Mouse (Mus musculus) neural tube, embryonic 12.5 days (tissue): ENCODE results near the gene Phtf1. TPM values are rescaled to one million over a fixed set of nuclear protein-coding genes. Genes with fewer than 3 reads are reported as not detected.

Experiments used
- ATAC-seq: fragments of 200-750 bp; cut with Nextera tagmentation; 2 replicates; pipeline ENCODE4 v1.8.0; 2017; ENCODE audit warnings: low read depth, mild to moderate bottlenecking, moderate TSS enrichment, moderate library complexity; ENCODE audit not compliant: low FRiP score
- H3K27ac ChIP-seq: fragments of 300-500 bp; sonication (generic); 2 replicates; pipeline ENCODE4 v1.5.1; 2016
- H3K27me3 ChIP-seq: fragments of 300-500 bp; sonication (generic); replicated peaks from 2 replicates; pipeline ENCODE4 v1.6.1; 2016; ENCODE audit warnings: mild to moderate bottlenecking
- H3K36me3 ChIP-seq: fragments of 300-500 bp; sonication (generic); 2 replicates; pipeline ENCODE4 v1.6.1; 2016; ENCODE audit warnings: mild to moderate bottlenecking
- H3K4me1 ChIP-seq: fragments of 300-500 bp; sonication (generic); 2 replicates; pipeline ENCODE4 v1.6.1; 2016
- H3K4me2 ChIP-seq: fragments of 300-500 bp; sonication (generic); replicated peaks from 2 replicates; pipeline ENCODE4 v1.6.1; 2016; ENCODE audit warnings: mild to moderate bottlenecking
- H3K4me3 ChIP-seq: fragments of 300-500 bp; sonication (generic); 2 replicates; pipeline ENCODE4 v1.5.1; 2016
- H3K9ac ChIP-seq: fragments of 300-500 bp; sonication (generic); 2 replicates; pipeline ENCODE4 v1.6.1; 2016; ENCODE audit warnings: mild to moderate bottlenecking
- H3K9me3 ChIP-seq: fragments of 300-500 bp; sonication (generic); 2 replicates; pipeline ENCODE4 v1.6.1; 2016; ENCODE audit warnings: mild to moderate bottlenecking
- WGBS: fragments of 180-500 bp; shearing (Covaris S2); methylation state at CpG from one replicate; pipeline ENCODE4 v1.1.7; 2016; 5-methylcytosine and 5-hydroxymethylcytosine counted together
- polyA plus RNA-seq: library from polyadenylated mRNA; unstranded; fragments of >200 nt; fragmentation: Nextera tagmentation; extraction: Ambion mirVana; gene quantifications from 2 replicates; pipeline ENCODE4 v1.2.1, GENCODE M21; 2016

Gene Phtf1
- polyA plus RNA-seq, 1 experiment from 2014 or later, result 43.5 TPM

DNA sequence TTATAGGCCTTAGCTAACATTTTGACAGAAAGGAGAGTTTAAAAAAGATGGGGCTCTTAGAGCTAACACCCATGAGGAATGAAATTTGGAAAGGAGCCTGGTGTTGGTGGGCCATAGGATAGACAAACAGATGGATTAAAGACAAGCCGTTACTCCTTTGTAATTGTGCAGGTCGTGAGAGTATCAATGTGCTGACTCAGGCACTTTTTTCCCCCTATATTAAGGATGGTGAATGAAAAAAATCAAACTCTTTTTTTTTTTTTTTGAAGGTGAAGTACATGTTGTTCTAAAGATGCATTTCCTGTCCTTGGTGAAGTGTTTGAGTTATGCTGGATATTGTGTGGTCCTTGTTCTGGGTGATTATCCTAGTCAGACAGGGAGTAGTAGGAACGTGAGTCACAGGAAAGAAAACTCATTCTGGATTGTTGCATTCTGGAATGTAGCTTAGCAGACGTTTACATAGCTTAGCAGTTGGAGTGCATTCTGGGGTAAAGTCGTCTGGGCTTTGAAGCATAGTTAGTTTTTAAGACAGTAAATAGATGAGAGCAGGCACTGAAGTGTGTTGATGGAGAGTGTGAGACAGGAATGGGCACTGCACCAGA is 20.0 kb downstream of the Phtf1 start:
- H3K4me1 ChIP-seq, result no peaks in the 10 kb centered on the region
- H3K36me3 ChIP-seq, result peaks cover 60% of the 10 kb centered on the region
- WGBS, result 75% methylated on average over 5 of the region's 5 CpGs
- no peak overlapping the region for H3K27ac ChIP-seq
- ATAC-seq, result no peak
- no peaks in the 10 kb centered on the region for H3K27me3 ChIP-seq
- no peak overlapping the region for H3K9ac ChIP-seq
- H3K9me3 ChIP-seq, result no peaks in the 10 kb centered on the region
- H3K4me2 ChIP-seq, result no peak overlapping the region
- H3K4me3 ChIP-seq, result no peak overlapping the region

DNA sequence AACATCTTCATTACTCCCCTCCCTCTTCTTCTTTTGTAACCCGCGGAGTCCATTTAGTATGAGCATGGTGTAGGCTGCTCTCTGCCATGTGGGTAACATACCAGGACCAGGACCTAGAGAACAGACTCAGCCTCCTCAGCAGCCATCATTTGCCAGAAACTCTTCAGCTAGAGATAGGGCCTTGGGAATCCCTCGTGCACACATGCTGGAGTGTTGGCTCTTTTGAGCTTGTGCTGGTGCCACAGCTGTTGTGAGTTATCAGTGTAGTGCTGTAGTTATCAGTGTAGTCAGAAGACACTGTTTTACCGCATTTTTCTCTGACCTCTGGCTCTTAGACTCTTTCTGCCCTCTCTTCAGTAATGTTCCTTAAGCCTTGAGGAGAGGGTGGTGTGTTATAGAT is 21.4 kb downstream of the Phtf1 start:
- H3K9ac ChIP-seq, result no peak overlapping the region
- 95% methylated on average over 4 of the region's 4 CpGs for WGBS
- no peaks in the 10 kb centered on the region for H3K27me3 ChIP-seq
- no peak for ATAC-seq
- H3K4me2 ChIP-seq, result no peak overlapping the region
- no peaks in the 10 kb centered on the region for H3K9me3 ChIP-seq
- H3K27ac ChIP-seq, result no peak overlapping the region
- H3K36me3 ChIP-seq, result peaks cover 59% of the 10 kb centered on the region
- H3K4me3 ChIP-seq, result no peak overlapping the region
- H3K4me1 ChIP-seq, result no peaks in the 10 kb centered on the region

DNA sequence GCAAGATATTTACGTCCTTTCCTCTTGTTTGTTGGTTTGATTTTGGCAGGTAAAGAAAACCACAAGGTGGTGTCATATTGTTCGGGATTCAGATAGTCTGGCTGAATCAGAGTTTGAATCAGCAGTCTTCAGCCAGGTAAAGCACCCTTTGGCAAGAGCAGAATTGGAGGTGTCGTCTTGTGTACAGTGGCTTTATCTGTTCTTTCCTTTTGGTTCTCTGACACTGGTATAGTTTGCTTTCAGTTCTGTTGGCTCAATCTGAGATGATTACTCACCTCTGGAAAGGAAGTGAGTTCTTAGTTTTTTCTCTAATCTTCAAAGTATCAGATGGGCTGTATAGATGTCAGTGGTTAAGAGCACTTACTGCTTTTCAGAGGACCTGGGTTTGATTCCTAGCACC is 23.4 kb downstream of the Phtf1 start:
- no peak overlapping the region for H3K4me3 ChIP-seq
- no peaks in the 10 kb centered on the region for H3K9me3 ChIP-seq
- H3K4me2 ChIP-seq, result no peak overlapping the region
- H3K9ac ChIP-seq, result no peak overlapping the region
- H3K27me3 ChIP-seq, result no peaks in the 10 kb centered on the region
- no peak for ATAC-seq
- H3K4me1 ChIP-seq, result no peaks in the 10 kb centered on the region
- 92% methylated on average over 3 of the region's 3 CpGs for WGBS
- no peak overlapping the region for H3K27ac ChIP-seq
- H3K36me3 ChIP-seq, result peaks cover 61% of the 10 kb centered on the region

DNA sequence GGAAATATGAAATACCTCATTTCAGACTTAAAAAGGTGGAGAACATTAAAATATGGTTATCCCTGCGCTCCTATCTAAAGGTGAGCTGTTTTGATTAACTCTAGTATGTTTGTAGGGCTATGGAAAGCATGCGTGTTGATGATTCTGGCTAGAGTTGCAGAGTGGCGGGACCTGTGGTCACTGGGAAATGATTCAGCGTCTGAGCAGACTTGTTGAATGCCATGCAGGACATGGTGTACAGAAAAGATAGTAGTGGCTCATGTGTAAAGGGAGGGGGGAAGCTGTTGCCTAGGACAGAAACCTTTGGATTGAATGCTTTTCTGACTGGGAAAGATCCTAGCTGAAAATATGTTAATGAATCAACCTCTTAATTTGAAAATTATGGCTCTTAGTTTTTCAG is 30.8 kb downstream of the Phtf1 start:
- H3K9ac ChIP-seq, result no peak overlapping the region
- no peak overlapping the region for H3K4me3 ChIP-seq
- ATAC-seq, result no peak
- H3K9me3 ChIP-seq, result no peaks in the 10 kb centered on the region
- H3K4me1 ChIP-seq, result no peaks in the 10 kb centered on the region
- H3K4me2 ChIP-seq, result no peak overlapping the region
- H3K36me3 ChIP-seq, result peaks cover 61% of the 10 kb centered on the region
- WGBS, result 95% methylated on average over 4 of the region's 4 CpGs
- no peak overlapping the region for H3K27ac ChIP-seq
- no peaks in the 10 kb centered on the region for H3K27me3 ChIP-seq

DNA sequence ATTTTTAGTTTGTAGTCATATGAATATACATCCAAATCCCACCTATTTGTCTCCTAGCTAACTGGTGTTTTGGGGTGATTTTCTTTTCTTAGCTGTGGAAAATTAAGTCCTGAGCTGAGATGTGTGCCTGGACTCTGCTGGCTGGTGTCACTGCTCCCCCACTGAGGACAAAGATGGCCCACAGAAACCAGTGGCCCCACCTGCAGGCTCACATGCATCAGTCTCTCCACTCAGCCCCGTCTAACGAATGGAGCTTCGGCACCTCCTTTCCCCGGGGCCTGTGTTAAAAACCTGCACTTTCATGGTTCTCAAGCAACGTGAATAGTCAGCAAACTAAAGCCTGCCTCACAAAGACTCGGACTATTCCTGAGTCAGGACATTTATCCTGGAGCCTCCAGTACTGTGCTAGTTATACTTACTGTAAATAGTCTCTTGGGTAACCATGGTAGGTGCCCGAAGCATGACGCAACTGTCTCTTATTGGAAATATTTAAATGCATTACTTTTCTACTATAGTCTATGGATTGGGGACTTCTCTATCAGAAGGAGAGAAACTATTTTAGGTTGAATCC is 39.1 kb downstream of the Phtf1 start:
- Histone ChIP-seq H3K27me3 (no peaks in the 10 kb centered on the region), H3K36me3 (peaks cover 48% of the 10 kb centered on the region), H3K4me3 (no peak overlapping the region), H3K27ac (no peak overlapping the region), H3K4me2 (no peak overlapping the region), H3K4me1 (no peaks in the 10 kb centered on the region), H3K9me3 (no peaks in the 10 kb centered on the region), H3K9ac (no peak overlapping the region)
- no peak for ATAC-seq
- WGBS, result 90% methylated on average over 8 of the region's 8 CpGs

DNA sequence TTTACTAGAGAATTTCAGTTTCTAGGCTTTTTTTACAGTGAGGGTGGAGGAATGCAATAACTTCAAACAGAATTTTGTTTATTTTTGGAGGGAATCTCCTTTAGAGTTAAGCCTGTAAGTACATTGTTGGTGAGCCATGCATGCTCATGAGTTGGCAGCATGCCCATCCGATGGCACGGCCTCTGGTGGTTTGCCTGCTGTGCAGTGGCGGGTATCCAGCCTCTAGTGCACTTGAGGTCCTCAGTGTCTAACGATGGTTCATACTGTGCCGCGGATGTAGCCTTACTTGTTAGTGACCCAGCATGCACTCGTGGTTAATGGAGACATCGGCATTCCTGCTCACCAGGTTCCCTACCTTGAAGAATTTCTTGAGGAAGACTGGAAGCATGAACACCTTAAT is 39.6 kb downstream of the Phtf1 start:
- no peak overlapping the region for H3K9ac ChIP-seq
- no peak overlapping the region for H3K27ac ChIP-seq
- no peaks in the 10 kb centered on the region for H3K4me1 ChIP-seq
- H3K36me3 ChIP-seq, result peaks cover 48% of the 10 kb centered on the region
- H3K4me2 ChIP-seq, result no peak overlapping the region
- WGBS, result 79% methylated on average over 8 of the region's 8 CpGs
- H3K4me3 ChIP-seq, result no peak overlapping the region
- no peaks in the 10 kb centered on the region for H3K9me3 ChIP-seq
- no peaks in the 10 kb centered on the region for H3K27me3 ChIP-seq
- ATAC-seq, result no peak

DNA sequence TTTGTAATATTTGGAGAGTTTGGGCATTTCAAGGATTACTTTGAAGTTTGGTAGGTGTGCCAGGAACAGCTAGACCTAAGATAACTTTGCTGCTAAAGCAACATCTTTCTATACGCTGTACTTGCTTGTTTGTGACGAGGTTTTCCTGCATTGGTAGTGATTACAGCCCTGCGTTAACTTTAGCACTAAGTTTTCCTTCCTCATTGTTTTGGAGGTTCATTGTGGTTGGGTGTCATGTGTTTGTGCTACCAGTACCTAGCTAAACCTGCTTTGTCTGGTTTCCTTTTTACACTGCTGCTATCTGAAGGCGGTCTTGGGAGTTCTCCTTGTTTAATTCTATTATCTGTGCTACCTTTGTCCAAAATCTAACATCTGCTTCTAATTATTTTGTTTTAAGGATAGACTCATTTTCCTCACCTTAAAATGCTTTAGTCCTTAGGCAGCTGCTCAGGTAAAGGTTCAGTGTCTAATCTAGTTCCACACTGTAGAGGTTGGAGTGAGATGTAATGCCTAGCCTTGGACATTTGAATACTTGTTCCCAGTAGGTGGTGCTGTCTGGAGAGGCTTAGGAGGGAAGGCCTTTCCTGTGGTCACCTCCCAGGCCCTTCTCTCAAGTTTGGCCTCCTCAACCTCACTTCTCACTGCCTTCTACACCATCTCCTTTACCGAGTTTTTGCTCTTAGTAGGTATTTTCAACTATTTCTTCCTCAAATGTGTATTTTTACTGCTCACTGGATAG is 42.2 kb downstream of the Phtf1 start:
- no peak overlapping the region for H3K4me3 ChIP-seq
- no peaks in the 10 kb centered on the region for H3K27me3 ChIP-seq
- H3K4me2 ChIP-seq, result no peak overlapping the region
- peaks cover 38% of the 10 kb centered on the region for H3K36me3 ChIP-seq
- H3K27ac ChIP-seq, result no peak overlapping the region
- H3K9ac ChIP-seq, result no peak overlapping the region
- ATAC-seq, result no peak
- no peaks in the 10 kb centered on the region for H3K9me3 ChIP-seq
- no peaks in the 10 kb centered on the region for H3K4me1 ChIP-seq
- WGBS, result 92% methylated on average over 5 of the region's 5 CpGs

DNA sequence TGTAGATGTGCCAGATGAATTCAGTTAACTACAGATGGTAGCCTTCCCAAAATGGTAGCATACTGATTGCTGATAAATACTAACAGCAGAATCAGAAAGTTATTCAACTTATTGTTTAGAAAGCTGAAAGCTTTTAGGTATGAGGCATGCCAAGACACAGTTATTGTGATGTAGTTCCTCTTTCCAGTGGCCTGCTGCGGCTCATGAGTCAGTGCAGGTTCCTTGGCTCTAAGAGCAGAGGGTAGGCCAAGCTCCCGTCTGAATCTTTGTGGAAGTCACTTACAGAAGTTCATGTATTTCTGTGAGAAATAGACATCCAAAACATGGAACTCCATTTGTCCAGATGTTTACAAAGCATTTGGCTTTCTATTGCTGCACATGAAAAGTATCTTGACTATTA is 44.1 kb downstream of the Phtf1 start:
- Histone ChIP-seq H3K36me3 (peaks cover 34% of the 10 kb centered on the region), H3K4me1 (no peaks in the 10 kb centered on the region), H3K27ac (no peak overlapping the region), H3K9me3 (no peaks in the 10 kb centered on the region), H3K4me3 (no peak overlapping the region), H3K9ac (no peak overlapping the region), H3K27me3 (no peaks in the 10 kb centered on the region), H3K4me2 (no peak overlapping the region)
- ATAC-seq, result no peak
- WGBS, result 90% methylated on average over 2 of the region's 2 CpGs

DNA sequence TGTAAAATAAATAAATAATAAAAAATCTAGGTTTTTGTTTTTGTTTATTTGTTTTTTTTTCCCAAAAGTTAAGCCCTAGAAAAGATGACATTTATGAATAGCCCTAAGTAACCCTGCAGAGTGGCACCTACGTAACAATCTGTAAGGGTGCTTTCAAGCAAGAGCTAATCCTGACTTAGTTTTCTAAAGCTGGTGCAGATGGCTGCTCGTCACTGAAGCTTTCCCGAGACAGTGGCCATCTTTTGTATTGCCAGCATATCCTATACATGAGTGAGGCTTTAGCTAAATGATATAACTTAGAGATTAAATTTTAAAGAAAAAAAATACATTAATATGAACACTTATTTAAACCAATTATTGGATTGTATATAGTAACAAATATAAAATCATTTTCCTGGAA is 50.0 kb downstream of the Phtf1 start:
- Histone ChIP-seq H3K27ac (no peak overlapping the region), H3K36me3 (peaks cover 27% of the 10 kb centered on the region), H3K4me1 (no peaks in the 10 kb centered on the region), H3K4me2 (no peak overlapping the region), H3K4me3 (no peak overlapping the region), H3K9me3 (no peaks in the 10 kb centered on the region), H3K27me3 (no peaks in the 10 kb centered on the region), H3K9ac (no peak overlapping the region)
- ATAC-seq, result no peak
- WGBS, result 83% methylated on average over 3 of the region's 3 CpGs

DNA sequence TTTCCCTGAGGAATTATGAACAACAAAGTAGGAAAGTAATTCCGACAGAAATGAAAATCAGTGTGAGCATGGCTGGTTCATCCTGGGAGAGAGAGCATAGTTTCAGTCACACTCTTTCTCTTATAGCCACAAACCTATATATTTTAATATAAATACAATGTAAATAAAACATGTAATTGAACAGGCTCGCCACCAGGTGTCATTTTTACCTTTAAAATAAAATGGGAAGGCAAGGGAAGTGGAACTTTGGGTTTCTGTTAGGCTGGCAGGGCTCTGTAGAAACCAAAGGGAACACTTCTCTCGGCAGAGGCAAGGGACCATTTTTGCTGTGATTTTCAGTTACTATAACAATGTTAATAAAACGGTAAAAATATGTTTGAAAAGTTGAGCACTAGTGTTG is 51.5 kb downstream of the Phtf1 start:
- H3K4me2 ChIP-seq, result no peak overlapping the region
- H3K36me3 ChIP-seq, result peaks cover 25% of the 10 kb centered on the region
- no peak overlapping the region for H3K27ac ChIP-seq
- no peak overlapping the region for H3K4me3 ChIP-seq
- no peaks in the 10 kb centered on the region for H3K4me1 ChIP-seq
- no peaks in the 10 kb centered on the region for H3K9me3 ChIP-seq
- WGBS, result 82% methylated on average over 4 of the region's 4 CpGs
- no peaks in the 10 kb centered on the region for H3K27me3 ChIP-seq
- H3K9ac ChIP-seq, result no peak overlapping the region
- ATAC-seq, result no peak

DNA sequence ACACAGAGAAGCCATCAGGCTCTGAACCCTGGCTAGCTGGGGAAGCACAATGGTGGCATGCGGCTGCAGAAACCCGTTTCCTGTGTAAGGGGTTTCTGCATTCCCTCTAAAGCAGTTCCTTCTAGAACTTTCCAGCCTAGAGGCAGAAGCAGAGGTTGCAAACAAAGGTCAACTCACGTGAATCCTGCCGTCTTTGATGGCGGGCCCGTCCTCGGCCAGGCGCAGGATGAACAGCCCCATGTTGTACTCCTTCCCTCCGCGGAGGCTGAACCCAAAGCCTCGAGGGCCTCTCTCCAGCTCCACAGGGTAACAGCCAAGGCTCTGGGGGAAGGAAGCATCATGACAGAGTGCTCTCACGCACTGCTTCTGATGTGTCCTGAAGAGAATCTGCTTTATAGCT is 52.2 kb downstream of the Phtf1 start:
- Histone ChIP-seq H3K36me3 (peaks cover 19% of the 10 kb centered on the region; the same call in 1 of the 2 replicates), H3K4me3 (no peak overlapping the region), H3K9me3 (no peaks in the 10 kb centered on the region), H3K27ac (no peak overlapping the region), H3K4me2 (no peak overlapping the region), H3K9ac (no peak overlapping the region), H3K27me3 (no peaks in the 10 kb centered on the region), H3K4me1 (no peaks in the 10 kb centered on the region)
- 84% methylated on average over 12 of the region's 12 CpGs for WGBS
- no peak for ATAC-seq

DNA sequence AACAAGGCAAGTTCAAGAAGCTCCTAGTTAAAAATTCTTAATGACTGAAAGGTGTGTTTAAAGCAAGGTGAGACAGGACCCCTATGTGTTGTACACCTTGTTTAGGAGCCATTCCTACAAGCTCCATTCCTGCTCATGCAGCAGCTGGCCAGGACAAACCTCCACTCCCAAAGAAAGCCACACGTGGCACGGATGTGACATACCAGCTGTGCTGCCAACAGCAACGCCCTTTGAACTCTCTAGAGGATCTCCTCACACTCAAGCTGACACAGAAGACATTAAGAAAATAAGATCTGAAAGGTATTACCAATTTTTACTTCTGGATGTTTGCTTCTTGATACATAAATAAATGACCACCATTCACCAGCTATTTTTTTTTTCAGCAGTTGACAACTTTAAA is 59.0 kb downstream of the Phtf1 start:
- H3K4me2 ChIP-seq, result no peak overlapping the region
- peaks cover 17% of the 10 kb centered on the region; the same call in 1 of the 2 replicates for H3K36me3 ChIP-seq
- H3K9me3 ChIP-seq, result no peaks in the 10 kb centered on the region
- no peak overlapping the region for H3K4me3 ChIP-seq
- no peak for ATAC-seq
- no peak overlapping the region for H3K9ac ChIP-seq
- no peaks in the 10 kb centered on the region for H3K4me1 ChIP-seq
- H3K27me3 ChIP-seq, result no peaks in the 10 kb centered on the region
- H3K27ac ChIP-seq, result no peak overlapping the region
- WGBS, result 69% methylated on average over 3 of the region's 3 CpGs

DNA sequence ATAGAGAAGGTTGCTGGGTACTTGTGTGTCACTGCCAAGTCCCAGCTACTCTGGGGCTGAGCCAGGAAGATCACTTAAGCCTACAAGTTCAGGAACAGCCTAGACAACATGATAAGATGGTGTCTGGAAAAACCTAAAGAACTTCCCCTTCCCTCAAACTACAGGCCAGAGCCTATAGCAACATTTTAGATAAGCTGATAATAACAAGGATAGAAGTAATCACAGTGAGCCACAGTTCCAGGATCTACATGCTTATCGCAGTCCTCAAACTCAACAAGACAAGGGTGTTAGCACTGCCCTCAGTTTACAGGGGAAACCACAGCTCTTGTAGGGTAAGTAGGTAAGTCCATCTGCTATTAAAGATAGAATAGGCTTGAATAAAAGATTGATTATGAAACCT is 64.2 kb downstream of the Phtf1 start:
- Histone ChIP-seq H3K4me2 (no peak overlapping the region), H3K27ac (no peak overlapping the region), H3K36me3 (peaks cover 8% of the 10 kb centered on the region; the same call in 1 of the 2 replicates), H3K4me3 (no peak overlapping the region), H3K9ac (no peak overlapping the region), H3K9me3 (no peaks in the 10 kb centered on the region), H3K4me1 (no peaks in the 10 kb centered on the region), H3K27me3 (no peaks in the 10 kb centered on the region)
- 95% methylated on average over 1 of the region's 1 CpGs for WGBS
- ATAC-seq, result no peak
